Mouse (Mus musculus): ENCODE measurements at regions not wholly inside any gene's neighbourhood (a gene's known extent, or its start where the extent isn't known, plus 50 kb on each side); places are given as distances from the start of the nearest gene placed in this dataset.
A peak's percentile ranks its signal among the peaks of the same experiment; 100 is the strongest.

GRCm38 (mm10) chr8:37398957-37399356, 405.6 kb downstream of the AI429214 start:
- DNase-seq (ENCODE audit: low read depth, low spot score): no peak

- DNase-seq (ENCODE audit: low read depth, low spot score): no peak
These were observed 429.2 kb downstream of the AI429214 start for GRCm38 (mm10) chr8:37422595-37422994.

- no peak for DNase-seq (ENCODE audit: low read depth, low spot score)
These were observed 431.2 kb downstream of the AI429214 start for GRCm38 (mm10) chr8:37424588-37424987.

- peak; percentile 5 for DNase-seq (ENCODE audit: low read depth, low spot score)
These were observed 435.4 kb downstream of the AI429214 start for GRCm38 (mm10) chr8:37428845-37429244.

DNA sequence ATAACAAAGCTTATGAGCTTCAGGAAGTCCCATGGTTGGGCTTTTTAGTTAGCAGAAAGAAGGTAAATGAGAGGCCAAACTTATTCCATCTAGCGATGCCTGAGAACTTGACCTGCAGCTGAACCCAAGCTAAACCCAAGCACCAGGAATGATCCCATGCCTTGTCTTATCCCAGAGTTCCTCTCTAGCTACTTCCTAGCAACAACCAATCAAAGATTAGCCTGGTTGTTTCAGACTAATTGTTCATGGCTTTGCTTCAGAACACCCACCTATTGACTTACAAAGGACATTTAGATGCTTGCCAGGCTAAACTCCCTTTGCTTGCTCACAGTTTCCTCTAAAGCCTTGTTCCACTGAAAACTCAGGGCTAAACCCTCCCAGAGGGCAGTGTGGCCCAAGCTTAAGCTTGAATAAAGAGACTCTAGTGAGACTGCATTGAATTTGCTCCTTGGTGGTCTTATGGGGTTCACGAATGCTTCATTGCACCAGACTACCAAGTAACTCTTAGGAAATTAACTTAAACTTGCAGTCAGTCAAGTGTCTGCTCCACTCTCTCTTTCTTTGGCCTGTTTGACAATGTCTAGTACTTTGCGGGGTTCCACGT, 467.2 kb downstream of the AI429214 start:
- DNase-seq (ENCODE audit: low read depth, low spot score): peak; percentile 26

- peak; percentile 30 for DNase-seq (ENCODE audit: low read depth, low spot score)
These were observed 472.2 kb downstream of the AI429214 start for GRCm38 (mm10) chr8:37465651-37466050.

DNA sequence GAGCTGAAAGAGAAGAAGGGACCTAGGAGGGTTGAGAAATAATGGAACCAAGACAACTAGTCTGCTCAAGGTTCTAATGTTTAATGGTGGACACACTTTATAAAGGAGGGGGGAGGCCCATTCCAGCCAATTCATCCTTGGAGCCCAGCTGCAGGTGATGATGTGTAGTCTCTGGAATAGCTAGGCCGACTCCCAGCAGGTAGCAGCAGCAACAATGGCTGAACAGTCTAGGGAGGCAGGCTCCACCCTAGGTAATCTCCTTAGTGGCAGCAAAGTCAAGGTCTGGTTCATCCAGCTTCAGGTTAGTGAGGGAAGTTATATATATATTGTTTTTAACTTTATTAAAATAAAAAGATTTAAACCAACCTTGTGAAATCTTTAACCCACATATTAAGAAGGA, 474.3 kb downstream of the AI429214 start:
- DNase-seq (ENCODE audit: low read depth, low spot score): peak; percentile 23

Measured in ZHBTc4 (cell line).